Mouse (Mus musculus): ENCODE measurements around the gene Slc52a3. TPM values are rescaled to one million over a fixed set of nuclear protein-coding genes. Genes with fewer than 3 reads are reported as not detected.
A peak's percentile ranks its signal among the peaks of the same experiment; 100 is the strongest.
"Not testable (repeated sequence)": the region's sequence is repeated elsewhere in the genome, so short reads cannot be mapped to it uniquely, and the experiment has no call there.

Gene Slc52a3
- polyA plus RNA-seq, 1 experiment from 2014 or later = 1.7 TPM

DNA sequence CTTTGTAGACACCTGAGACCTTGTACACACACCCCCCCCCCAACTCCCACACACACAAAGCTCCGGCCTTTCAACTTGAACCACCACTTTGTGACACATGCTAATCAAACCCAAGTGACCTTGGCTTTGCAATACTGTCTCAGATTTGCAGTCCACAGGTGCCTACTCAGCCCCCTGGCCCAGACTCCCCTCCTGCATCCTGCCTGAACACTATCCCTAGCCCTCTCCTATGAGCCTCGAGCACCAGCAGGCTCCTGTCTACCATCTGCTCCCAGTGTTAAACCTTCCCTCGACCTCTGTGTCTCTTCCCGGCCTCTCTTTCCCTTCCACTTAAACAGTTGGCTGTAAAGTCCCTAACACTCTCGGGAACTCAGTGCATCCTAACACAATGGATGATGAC, 4.9 kb upstream of the Slc52a3 start:
- Histone ChIP-seq H3K27ac (replicated peaks) (no peak overlapping the region), H3K36me3 (no peaks in the 10 kb centered on the region), H3K4me3 (no peak overlapping the region), H3K27me3 (peaks cover 15% of the 10 kb centered on the region), H3K4me1 (replicated peaks) (peaks cover 15% of the 10 kb centered on the region; the same call in 1 of the 2 replicates), H3K4me2 (no peak overlapping the region), H3K9me3 (no peaks in the 10 kb centered on the region), H3K9ac (no peak overlapping the region)
- peak; percentile 43 for ATAC-seq (ENCODE audit: low FRiP score, low read depth)
- 22% methylated on average over 5 of the region's 5 CpGs for WGBS

DNA sequence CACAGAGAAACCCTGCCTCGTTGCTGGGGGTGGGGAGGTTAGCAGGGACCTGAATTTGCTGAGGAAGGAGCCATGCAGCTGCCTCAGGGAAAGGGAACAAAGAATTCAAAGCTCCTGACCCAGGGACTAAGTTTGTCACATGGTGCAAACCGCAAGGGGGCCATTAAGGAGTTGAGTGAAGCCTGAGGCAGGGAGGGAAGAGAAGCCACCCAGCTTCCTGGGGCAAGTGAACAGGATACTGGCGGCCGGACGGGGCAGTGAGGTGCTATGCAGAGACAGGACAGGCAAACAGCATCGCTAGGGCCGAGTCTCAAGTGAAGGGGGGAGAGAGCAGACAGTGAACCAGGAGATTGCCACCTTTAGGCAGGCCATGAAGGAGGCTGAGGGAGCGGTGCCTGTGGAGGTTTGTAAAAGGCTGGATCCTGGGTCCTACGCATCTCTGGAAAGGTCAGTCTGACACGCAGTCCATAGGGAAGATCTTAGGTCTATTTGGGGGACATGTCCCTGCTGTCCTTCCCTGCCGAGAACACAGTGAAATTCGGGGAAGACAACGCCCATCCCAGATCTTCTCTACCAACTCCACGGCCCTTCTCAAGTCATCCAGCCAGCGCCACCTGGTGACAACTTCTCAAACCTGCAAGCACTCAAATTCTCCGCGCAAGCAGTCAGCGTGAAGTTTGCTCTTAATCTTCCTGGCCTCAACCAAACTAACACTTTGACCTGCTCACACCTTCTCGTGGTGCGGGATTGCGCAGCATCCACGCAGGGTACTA, 1.8 kb upstream of the Slc52a3 start:
- Histone ChIP-seq H3K9ac (no peak overlapping the region), H3K27me3 (peaks cover 32% of the 10 kb centered on the region), H3K4me1 (replicated peaks) (peaks cover 16% of the 10 kb centered on the region; the same call in 1 of the 2 replicates), H3K9me3 (no peaks in the 10 kb centered on the region), H3K27ac (replicated peaks) (no peak overlapping the region), H3K36me3 (no peaks in the 10 kb centered on the region), H3K4me2 (peak overlapping the region; percentile 54), H3K4me3 (0 out of 2 replicates have a peak overlapping the region, but pooled peaks have one; percentile 14)
- 8% methylated on average over 22 of the region's 22 CpGs for WGBS
- peak; percentile 36; the same call in 1 of the 2 replicates for ATAC-seq (ENCODE audit: low FRiP score, low read depth)

DNA sequence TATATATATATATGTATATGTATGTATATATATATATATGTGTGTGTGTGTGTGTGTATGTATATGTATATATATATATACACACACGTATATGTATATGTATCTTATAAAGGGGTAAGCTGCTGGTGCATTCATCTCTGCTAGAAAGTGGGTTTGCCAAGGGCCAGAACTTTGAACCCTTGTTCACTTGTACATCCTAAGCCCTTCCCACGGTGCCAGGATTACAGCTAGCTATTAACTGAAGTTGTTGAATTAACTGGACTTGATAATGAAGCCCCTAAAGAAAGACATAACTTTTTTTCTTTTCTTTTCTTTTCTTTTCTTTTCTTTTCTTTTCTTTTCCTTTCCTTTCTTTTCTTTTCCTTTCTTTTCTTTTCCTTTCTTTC, 872 bp downstream of the Slc52a3 start:
- WGBS = 74% methylated on average over 2 of the region's 2 CpGs
- H3K4me3 ChIP-seq; H3K4me2 ChIP-seq; H3K36me3 ChIP-seq; H3K9ac ChIP-seq; H3K27ac ChIP-seq (replicated peaks); H3K9me3 ChIP-seq; ATAC-seq (ENCODE audit: low FRiP score, low read depth); H3K4me1 ChIP-seq (replicated peaks): not testable (repeated sequence)
- peaks cover 42% of the 10 kb centered on the region for H3K27me3 ChIP-seq

DNA sequence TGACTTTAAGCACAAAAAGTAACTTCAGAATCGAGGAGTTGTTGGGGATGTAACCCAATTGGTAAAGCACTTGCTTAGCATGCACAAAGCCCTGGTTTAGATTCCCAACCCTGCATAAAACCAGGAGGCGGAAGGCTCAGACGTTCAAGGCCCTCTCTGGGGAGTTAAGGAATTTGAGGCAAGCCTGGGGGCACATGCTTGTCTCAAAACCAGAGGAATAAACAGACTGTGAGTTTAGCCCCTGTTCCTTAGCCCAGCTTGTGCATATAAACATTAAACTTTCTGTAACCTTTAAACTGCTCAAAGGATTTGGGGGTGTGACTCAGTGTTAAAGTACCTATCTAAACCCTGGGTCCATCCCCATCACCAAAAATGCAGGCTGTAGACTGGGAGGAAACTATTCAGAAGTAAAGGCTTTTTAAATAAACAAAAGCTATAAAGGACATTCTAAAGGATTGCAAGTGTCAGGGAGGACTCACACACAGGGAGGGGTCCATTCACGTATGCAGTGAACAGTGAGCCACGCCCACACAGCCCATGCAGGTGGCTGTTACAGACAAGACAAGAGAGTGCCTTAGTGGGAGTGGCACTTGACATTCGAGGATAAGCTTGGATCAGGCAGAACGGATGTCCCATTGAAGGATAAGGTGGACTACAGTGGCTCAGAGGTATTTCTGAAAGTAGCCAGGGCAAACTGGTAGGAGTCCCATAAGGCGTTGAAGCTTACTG, 1.6 kb downstream of the Slc52a3 start:
- ATAC-seq (ENCODE audit: low FRiP score, low read depth) = no peak
- H3K27ac ChIP-seq (replicated peaks) = no peak overlapping the region
- H3K4me3 ChIP-seq = no peak overlapping the region
- H3K4me2 ChIP-seq = no peak overlapping the region
- H3K9ac ChIP-seq = no peak overlapping the region
- H3K4me1 ChIP-seq (replicated peaks) = peaks cover 9% of the 10 kb centered on the region
- H3K27me3 ChIP-seq = peaks cover 42% of the 10 kb centered on the region
- no peaks in the 10 kb centered on the region for H3K36me3 ChIP-seq
- WGBS = 53% methylated on average over 8 of the region's 8 CpGs
- H3K9me3 ChIP-seq = no peaks in the 10 kb centered on the region

DNA sequence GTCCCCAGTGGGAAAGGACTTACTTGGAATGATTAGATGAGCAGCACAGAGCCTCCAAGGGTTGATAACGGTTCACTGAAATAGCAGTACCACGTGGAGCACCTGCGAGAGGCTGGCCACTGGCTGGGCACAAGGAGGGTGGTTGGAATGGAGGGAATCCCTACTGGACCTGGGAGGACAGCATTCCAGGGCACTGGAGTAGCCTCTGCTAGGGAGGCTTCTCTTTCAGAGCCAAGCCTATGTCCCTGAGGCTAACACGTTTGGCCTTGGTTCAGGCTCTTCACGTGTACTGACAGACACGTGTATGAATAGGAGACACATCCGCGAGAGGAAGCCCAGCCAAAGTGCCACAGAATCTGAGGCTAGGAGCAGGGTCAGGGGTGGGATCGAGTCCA, 2.2 kb downstream of the Slc52a3 start:
- peaks cover 9% of the 10 kb centered on the region for H3K4me1 ChIP-seq (replicated peaks)
- 67% methylated on average over 9 of the region's 9 CpGs for WGBS
- peaks cover 42% of the 10 kb centered on the region for H3K27me3 ChIP-seq
- H3K4me2 ChIP-seq = no peak overlapping the region
- no peak overlapping the region for H3K9ac ChIP-seq
- H3K9me3 ChIP-seq = no peaks in the 10 kb centered on the region
- no peak for ATAC-seq (ENCODE audit: low FRiP score, low read depth)
- H3K4me3 ChIP-seq = no peak overlapping the region
- no peaks in the 10 kb centered on the region for H3K36me3 ChIP-seq
- no peak overlapping the region for H3K27ac ChIP-seq (replicated peaks)

DNA sequence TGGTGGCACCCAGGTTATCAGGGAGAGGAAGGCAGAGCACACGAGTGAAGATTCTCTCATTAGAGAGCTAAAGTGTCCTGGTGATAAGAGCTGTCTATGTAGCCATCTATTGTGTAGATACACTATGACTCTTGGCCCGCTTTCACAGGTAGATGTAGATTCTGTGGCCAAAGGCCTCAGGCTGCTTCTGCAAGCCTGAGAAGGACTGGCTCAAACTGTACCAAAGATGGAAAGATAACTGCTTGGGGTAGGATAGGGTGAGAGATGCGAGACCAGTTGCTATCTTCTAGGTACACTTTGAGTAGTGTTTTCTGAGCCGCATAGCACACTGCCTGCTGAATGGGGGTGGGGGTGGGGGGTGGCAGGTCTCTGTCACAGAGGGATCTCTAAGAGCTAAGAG, 2.6 kb downstream of the Slc52a3 start:
- Histone ChIP-seq H3K27ac (replicated peaks) (no peak overlapping the region), H3K9ac (no peak overlapping the region), H3K36me3 (no peaks in the 10 kb centered on the region), H3K4me2 (no peak overlapping the region), H3K9me3 (no peaks in the 10 kb centered on the region), H3K4me3 (no peak overlapping the region), H3K4me1 (replicated peaks) (peaks cover 9% of the 10 kb centered on the region), H3K27me3 (peaks cover 42% of the 10 kb centered on the region)
- ATAC-seq (ENCODE audit: low FRiP score, low read depth) = no peak
- 79% methylated on average over 4 of the region's 4 CpGs for WGBS

DNA sequence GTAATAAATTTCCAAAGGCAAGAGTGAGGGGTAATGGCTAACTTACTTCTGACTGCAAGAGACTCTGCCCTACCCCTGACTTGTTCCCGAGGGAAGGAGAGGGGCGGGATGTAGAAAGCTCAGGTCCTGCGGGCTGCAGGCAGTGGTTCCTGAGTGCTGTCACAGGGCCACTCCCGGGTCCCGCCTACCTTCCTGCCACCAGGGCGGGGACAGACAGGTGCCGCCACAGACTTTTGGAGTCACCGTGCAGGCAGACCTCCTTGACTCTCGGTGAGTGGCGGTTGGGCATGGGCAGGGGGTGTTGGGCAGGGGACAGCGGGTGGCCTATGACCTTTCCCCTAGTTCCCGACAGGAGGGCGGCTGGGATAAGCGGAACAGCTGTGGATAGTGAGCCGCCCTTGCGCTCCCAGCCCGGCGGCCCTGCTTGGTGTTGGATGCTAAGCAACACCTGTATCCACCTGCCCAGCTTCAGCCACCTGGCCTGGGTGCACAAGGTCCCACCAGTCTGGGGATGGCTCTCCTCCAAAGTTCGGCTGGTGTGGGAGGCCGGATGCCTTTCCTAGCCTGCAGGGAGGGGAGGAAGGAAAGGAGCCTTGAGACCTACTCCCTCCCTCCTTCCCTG, 3.5 kb downstream of the Slc52a3 start:
- no peaks in the 10 kb centered on the region for H3K9me3 ChIP-seq
- H3K9ac ChIP-seq = no peak overlapping the region
- peaks cover 42% of the 10 kb centered on the region for H3K27me3 ChIP-seq
- no peak overlapping the region for H3K4me2 ChIP-seq
- H3K36me3 ChIP-seq = no peaks in the 10 kb centered on the region
- ATAC-seq (ENCODE audit: low FRiP score, low read depth) = no peak
- H3K4me1 ChIP-seq (replicated peaks) = peaks cover 4% of the 10 kb centered on the region
- no peak overlapping the region for H3K4me3 ChIP-seq
- no peak overlapping the region for H3K27ac ChIP-seq (replicated peaks)
- WGBS = 17% methylated on average over 20 of the region's 20 CpGs

DNA sequence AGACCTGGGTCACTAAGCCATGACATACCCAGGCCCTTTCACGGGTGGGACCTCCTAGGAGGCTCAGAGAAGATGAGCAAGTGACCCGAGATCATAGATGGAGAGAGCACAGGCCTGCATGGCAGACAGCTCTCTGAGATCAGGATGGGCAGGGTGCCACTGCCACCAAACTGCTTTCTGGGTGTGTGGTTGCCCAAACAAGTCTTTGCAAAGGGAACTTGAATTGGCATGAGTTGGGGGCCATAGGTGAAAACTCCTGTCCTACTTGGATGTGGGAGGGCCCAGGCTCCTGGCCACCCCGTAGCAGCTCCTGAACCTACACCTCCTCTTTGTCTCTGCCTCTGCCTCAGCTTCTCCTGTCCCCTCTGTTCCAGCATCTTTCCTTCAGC, 4.0 kb downstream of the Slc52a3 start:
- 54% methylated on average over 3 of the region's 3 CpGs for WGBS
- ATAC-seq (ENCODE audit: low FRiP score, low read depth) = no peak
- Histone ChIP-seq H3K9ac (no peak overlapping the region), H3K36me3 (no peaks in the 10 kb centered on the region), H3K27me3 (peaks cover 38% of the 10 kb centered on the region), H3K9me3 (no peaks in the 10 kb centered on the region), H3K27ac (replicated peaks) (no peak overlapping the region), H3K4me3 (no peak overlapping the region), H3K4me1 (replicated peaks) (peaks cover 4% of the 10 kb centered on the region), H3K4me2 (no peak overlapping the region)

DNA sequence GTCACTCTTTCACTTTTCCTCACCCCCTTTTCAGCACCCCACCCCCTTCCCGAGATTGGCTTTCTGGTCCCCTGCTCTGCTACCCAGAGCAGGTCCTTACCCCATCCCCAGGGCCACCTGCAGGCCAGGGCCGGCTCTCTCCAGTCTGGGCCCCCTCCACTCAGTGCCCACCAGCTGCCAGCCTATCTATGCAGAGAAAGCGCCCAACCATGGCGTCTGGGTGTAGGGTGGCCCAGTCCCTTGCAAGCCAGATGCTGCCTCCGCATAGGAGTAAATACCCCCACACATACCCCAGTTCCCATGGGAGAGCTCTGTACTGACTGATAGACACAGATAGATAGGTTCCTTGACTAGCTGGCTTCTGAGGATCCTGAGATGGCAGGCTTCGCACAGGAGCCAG, 4.4 kb downstream of the Slc52a3 start:
- H3K27me3 ChIP-seq = peaks cover 34% of the 10 kb centered on the region
- ATAC-seq (ENCODE audit: low FRiP score, low read depth) = no peak
- 46% methylated on average over 6 of the region's 6 CpGs for WGBS

DNA sequence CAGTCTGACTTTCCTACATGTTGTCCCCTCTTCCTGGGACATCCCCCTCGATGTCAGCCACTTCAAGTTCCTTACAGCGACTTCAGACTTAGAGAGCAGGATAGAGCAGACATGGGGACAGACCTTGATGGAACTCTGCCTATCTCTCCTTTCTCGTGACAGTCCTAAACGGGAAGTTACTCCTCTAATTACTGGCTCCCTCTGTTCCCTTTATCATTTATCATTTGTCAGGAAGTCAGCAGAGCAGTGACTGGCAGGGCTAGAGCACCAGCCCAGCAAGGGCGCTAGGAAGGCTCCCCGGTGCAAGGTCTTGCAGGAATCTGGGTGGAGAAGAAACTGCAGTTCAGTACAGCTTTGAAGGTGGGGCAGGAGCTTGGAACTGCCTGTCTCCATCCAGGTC, 6.2 kb downstream of the Slc52a3 start:
- 70% methylated on average over 6 of the region's 6 CpGs for WGBS
- H3K36me3 ChIP-seq = no peaks in the 10 kb centered on the region
- H3K4me3 ChIP-seq = no peak overlapping the region
- no peak overlapping the region for H3K4me2 ChIP-seq
- H3K9me3 ChIP-seq = no peaks in the 10 kb centered on the region
- no peak overlapping the region for H3K27ac ChIP-seq (replicated peaks)
- no peak overlapping the region for H3K9ac ChIP-seq
- H3K4me1 ChIP-seq (replicated peaks) = no peaks in the 10 kb centered on the region; the same call in 1 of the 2 replicates
- no peak for ATAC-seq (ENCODE audit: low FRiP score, low read depth)
- H3K27me3 ChIP-seq = peaks cover 17% of the 10 kb centered on the region

More for the DNA sequence above, 4.4 kb downstream of the Slc52a3 start:
- H3K27ac ChIP-seq (replicated peaks) = no peak overlapping the region
- no peak overlapping the region for H3K4me3 ChIP-seq
- H3K4me2 ChIP-seq = no peak overlapping the region
- H3K9me3 ChIP-seq = no peaks in the 10 kb centered on the region
- peaks cover 4% of the 10 kb centered on the region for H3K4me1 ChIP-seq (replicated peaks)
- H3K9ac ChIP-seq = no peak overlapping the region
- no peaks in the 10 kb centered on the region for H3K36me3 ChIP-seq

DNA sequence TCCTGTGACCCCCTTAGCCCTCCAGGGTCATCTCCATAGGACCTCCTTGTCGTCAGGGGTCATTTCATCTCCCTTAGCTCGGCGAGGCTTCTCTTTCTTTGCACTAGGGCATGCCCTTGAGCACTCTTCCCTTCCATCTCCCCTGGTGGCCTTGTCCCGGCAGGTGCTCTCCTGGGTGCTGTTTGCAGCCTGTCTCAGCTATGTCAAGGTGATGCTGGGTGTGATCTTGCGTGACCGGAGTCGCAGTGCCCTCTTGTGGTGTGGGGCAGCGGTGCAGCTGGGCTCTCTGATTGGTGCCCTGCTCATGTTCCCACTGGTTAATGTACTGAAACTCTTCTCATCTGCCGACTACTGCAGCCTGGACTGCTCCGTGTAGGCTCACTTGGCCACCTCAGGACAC, 11.5 kb downstream of the Slc52a3 start:
- Histone ChIP-seq H3K4me3 (no peak overlapping the region), H3K9me3 (no peaks in the 10 kb centered on the region), H3K27ac (replicated peaks) (no peak overlapping the region), H3K4me2 (no peak overlapping the region), H3K4me1 (replicated peaks) (no peaks in the 10 kb centered on the region), H3K27me3 (no peaks in the 10 kb centered on the region), H3K9ac (no peak overlapping the region), H3K36me3 (no peaks in the 10 kb centered on the region)
- 64% methylated on average over 10 of the region's 10 CpGs for WGBS
- ATAC-seq (ENCODE audit: low FRiP score, low read depth) = no peak

DNA sequence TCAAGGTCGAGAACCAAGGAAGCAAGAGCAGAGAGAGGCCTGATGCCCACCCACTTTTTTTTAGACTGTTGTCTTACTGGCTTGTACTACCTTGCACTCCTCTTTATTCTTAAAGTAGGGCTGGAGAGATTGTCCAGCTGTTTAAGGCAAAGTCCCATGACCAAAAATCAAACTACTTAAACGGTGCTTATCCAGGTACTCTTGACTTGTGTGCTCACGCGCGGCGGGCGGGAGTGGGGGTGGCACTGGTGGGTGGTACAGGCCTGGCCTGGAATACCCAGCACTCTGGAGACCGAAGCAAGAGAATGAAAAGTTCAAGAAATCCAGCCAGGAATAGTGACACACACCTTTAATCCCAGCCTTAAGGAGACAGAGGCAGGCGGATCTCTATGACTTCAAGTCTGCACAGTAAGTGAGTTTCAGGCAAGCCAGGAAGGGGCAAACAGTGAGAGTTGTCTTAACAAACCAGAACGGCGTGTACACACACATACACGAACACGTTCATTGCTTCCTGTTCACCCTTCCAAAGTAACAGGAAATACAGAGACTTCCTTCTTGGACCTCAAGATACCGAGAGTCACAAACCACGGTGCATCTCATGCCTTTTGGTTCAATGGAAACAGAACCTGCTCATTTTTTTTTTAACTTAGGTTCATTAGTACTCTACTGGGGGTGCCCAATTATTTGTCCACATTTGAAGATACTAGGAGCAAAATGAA, 12.9 kb downstream of the Slc52a3 start:
- H3K9ac ChIP-seq = no peak overlapping the region
- no peaks in the 10 kb centered on the region for H3K9me3 ChIP-seq
- H3K4me1 ChIP-seq (replicated peaks) = no peaks in the 10 kb centered on the region
- H3K4me2 ChIP-seq = no peak overlapping the region
- H3K27ac ChIP-seq (replicated peaks) = no peak overlapping the region
- H3K4me3 ChIP-seq = no peak overlapping the region
- WGBS = 89% methylated on average over 15 of the region's 15 CpGs
- no peak for ATAC-seq (ENCODE audit: low FRiP score, low read depth)
- H3K36me3 ChIP-seq = no peaks in the 10 kb centered on the region
- no peaks in the 10 kb centered on the region for H3K27me3 ChIP-seq
